Mouse (Mus musculus): ENCODE measurements around the gene Olfr702.

GRCm38 (mm10) chr7:106788330-106788729, 45.4 kb downstream of the Olfr702 start:
- TF ChIP-seq HCFC1 (IDR thresholded peaks at IDR 0.05; ENCODE audit: low read depth, low read length): no peak
- TF ChIP-seq CHD1 (IDR thresholded peaks at IDR 0.05; ENCODE audit: low read depth, low read length): no peak
- no peak for TF ChIP-seq RCOR1 (IDR thresholded peaks at IDR 0.05; ENCODE audit: low read depth, low read length)
- TF ChIP-seq CTCF (IDR thresholded peaks at IDR 0.05 in 2 of 3, conservative IDR thresholded peaks at IDR 0.05 in 1 of 3; ENCODE audit: control insufficient read depth in 1 of 3, insufficient read depth in 1 of 3, low read depth in 2 of 3, low read length in 3 of 3, poor library complexity in 1 of 3, severe bottlenecking in 1 of 3): no peak
- TF ChIP-seq ZKSCAN1 (IDR thresholded peaks at IDR 0.05; ENCODE audit: low read depth, low read length): no peak
- TF ChIP-seq TAL1 (IDR thresholded peaks at IDR 0.05; ENCODE audit: low read length): no peak
- TF ChIP-seq POLR2A (IDR thresholded peaks at IDR 0.05; ENCODE audit: control insufficient read depth in 1 of 2, insufficient read depth in 1 of 2, low read depth in 1 of 2, low read length in 2 of 2, poor library complexity in 1 of 2): no peak
- no peak for TF ChIP-seq NELFE (IDR thresholded peaks at IDR 0.05; ENCODE audit: low read depth, low read length)
- TF ChIP-seq TCF12 (IDR thresholded peaks at IDR 0.05; ENCODE audit: low read depth, low read length): no peak
- TF ChIP-seq GABPA (IDR thresholded peaks at IDR 0.05; ENCODE audit: low read depth, low read length): no peak
- no peak for TF ChIP-seq EP300 (IDR thresholded peaks at IDR 0.05; ENCODE audit: low read depth in 1 of 2, low read length in 2 of 2)

Data from MEL (cell line).